Mouse (Mus musculus): ENCODE data around the gene Gm10188.

The Gm10188 gene

DNA sequence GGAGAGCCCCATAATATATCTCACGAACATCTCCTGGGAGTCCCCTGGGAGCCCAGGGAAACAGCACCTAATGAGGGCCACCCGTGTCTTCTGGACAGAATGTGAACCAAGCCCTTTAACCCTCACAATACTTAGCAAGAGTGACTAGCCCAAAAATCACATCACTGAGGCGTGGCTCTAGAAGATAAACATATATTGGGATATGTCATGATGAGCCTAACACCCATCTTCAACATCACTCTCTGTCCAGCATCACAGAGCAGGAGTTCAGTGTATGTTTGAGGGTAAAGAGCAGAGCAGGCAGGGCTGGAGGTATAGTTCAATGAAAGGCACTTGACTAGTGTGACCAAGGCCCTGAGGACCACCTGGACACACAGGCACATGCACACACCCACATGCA, at the start of gene Gm10188:
Gene Gm10188 (minus strand): TSS at position 101 of the 400 bp plus-strand sequence.
- no peak for DNase-seq (ENCODE audit: low read depth)

DNA sequence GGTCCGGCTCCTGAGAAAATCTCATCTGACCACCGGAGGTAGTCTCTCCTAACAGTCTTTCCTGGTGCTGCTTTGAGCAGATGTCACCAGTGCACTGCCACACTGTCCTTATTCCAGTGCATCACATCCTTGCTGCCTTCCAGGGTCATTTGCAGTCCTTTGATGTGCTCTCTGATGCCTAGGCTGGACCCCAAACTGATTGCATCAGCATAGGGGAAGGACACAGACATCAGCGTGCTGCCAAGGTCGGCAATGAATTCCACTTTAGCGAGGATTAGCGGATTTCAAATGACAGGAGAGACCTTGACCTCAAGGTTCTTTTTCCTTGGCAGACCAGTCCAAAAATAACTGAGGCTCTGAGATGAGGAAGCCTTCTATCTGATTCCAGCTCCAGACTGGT, 47.6 kb upstream of the Gm10188 start:
- no peak for DNase-seq (ENCODE audit: low read depth)

DNA sequence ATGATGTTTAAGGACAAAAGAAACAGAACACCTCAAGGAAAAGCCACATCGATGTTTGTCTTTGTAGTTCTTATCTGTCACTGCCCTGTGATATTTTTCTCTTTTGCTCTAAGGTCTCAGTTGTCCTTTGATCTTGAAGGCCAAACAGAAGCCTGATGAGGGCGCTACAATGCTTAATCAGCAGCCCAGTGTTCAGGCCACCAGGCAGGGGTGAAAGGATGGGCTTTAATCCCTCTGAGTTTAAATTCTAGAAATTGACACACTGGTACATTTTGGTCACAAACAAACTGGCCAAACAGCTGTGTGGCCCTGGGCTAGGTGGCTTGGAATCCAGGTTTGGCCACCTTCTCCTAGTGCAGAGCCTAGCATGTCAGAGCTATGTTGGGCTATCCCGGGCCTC, 47.1 kb upstream of the Gm10188 start:
- DNase-seq (ENCODE audit: low read depth): no peak

DNA sequence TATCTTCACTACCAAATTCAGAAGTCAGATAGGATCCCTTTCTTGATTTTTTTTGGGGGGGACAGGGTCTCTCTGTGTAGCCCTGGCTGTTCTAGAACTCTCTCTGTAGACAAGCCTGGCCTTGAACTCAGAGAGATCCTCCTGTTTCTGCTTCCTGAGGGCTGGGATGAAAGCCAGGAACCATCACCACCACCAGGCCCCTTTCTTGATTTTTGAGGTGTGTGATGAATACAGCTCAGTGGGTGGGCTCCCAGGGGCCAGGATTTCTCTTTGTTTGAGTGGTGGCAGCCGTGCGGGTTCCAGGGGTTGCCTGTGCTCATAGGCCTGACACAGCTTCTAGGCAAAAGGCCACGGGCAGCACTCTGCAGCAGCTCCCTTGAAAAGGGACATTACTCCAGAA, 41.7 kb upstream of the Gm10188 start:
- no peak for DNase-seq (ENCODE audit: low read depth)

DNA sequence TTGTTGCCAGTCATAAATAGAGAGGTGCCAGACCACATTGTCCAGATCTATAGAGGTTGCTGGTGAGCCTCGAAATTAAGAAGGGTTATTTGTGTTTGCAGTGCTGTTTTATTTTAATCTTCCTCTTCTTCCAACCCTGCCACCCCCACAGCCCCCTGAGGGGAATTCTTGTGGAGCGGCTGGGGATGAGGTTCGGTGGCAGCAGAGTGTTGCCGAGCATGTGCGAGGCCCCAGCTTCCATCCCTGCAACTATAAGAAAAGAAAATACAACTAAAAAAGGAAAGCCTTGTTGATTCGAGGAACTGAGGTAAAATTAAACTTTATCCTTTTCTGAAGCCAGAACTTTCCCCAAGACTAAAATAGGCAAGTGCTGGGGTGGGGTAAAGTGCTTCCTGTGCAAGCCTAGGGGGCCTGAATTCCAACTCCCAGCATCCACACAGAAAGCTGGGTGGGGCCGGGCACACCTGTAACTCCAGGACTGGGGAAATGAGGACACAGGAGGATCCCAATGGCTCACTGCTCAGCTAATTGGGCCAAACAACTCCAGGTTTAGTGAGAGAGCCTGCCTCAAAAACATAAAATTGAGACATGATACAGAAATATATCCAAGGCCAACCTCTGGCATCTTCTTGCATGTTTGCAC, 39.0 kb upstream of the Gm10188 start:
- no peak for DNase-seq (ENCODE audit: low read depth)

DNA sequence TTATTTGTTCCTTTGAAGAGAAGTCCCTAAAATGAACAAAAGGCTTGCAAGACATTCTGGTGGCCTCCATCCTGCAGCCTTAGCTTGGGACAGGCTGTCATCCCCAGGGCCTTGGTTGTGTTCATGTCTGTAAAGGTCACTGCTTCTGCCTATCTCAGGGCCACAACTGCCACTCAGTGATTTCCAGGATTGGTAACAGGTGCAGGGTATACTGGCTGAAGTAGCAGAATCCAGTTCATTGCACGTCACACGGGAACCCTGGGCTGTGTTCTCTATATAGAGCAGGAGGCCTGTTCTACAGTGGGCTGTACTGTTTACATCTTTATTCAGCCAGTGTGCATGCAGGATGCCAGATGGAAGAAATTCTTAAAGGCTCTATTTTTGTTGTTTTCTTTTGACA, 38.4 kb upstream of the Gm10188 start:
- no peak for DNase-seq (ENCODE audit: low read depth)

DNA sequence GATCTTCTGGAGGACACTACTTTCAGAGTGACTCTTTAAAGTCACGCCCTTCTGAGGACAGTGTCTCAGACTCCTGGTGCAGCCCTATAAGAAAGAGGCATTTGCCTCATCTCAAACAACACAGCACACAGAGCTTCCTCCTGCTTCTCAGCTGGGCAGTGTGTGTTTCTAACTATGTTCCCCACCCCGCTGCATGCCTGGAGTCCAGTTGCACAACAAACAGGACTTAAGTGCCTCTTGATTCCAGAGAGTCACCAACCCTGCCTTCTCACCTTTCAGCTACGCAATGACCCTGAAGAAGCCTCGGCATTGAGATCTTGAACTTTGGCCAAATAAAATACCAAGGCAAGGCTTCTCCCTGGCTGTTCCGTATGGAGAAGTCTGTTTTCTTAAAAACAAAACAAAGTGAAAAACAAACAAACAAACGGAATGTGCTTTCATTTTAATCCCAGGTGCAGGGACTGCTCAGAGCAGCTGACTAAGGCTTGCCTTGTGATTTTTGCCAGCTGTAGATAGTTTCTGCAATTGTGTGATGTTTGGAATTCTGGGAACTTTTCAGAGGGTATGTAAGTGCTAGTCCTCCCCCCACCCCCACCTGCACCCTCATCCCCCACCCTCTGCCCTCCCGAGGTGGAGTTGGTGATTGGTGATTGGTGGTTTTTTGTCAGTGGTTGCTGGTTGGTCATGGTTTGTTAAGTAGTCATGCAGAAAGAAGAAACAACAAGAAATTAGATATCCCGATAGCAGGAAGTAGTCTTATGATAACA, 37.4 kb upstream of the Gm10188 start:
- peak; percentile 24 for DNase-seq (ENCODE audit: low read depth)

DNA sequence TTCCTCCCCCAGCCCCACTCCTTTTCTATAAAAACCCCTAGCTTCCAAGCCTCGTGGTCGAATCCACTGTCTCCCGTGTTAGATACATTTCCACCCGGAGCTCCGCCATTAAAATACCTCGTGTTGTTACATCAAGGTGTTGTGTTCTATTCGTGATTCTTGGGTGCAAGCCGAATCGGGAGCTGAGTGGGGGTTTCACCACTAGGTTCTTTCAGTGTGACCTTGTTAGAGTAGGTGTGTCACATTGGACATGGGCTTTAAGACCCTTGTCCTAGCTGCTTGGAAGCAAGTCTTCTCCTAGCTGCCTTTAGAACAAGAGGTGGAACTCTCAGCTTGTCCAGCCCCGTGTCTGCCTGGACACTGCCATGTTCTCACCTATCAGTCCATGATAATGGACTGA, 36.4 kb upstream of the Gm10188 start:
- no peak for DNase-seq (ENCODE audit: low read depth)

DNA sequence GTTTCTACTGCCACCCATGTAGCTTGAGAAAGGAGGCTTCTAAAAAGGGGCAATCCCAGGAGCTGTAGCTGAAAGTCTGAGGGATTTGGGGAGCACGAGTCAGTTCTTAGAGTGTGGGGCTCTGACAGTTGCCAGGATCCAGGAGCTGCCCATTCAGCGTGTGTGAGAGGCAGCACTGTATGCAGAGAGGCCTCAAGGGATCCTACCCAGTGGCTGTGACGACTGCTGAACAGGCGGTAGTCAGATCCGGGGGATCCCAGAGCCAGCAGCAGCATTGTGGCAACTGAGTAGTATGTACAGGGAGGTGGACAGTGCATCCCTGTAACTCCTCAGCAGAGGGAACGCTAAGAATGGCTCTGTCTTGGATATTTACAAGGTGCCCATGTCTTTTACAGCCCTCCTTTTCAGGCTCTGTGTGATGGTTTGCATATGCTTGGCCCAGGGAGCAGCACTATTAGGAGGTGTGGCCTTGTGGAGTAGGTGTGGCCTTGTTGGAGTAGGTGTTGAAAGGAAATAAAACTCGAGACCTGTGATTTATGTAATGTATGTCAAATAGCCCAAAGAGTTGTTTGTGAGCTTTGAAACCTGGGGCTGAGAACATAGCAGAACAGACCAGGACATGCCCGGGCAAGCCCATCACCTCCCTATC, 35.8 kb upstream of the Gm10188 start:
- no peak for DNase-seq (ENCODE audit: low read depth)

DNA sequence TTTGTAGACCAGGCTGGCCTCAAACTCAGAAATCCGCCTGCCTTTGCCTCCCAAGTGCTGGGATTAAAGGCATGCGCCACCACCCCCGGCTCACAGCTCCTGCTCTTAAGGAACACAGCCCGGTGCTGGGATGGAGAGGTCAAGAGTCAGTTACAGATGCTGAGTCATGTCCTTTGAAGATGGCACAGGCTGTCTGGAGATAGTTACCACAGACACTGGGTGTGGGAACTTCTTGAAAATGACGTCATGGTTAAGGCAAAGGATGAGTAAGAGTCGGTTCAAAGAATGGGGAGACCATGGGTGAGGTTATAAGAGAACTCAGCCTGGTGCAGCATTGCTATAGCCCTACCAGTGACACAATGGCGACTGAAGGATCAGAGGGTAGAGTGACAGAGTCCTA, 35.0 kb upstream of the Gm10188 start:
- peak; percentile 67 for DNase-seq (ENCODE audit: low read depth)

DNA sequence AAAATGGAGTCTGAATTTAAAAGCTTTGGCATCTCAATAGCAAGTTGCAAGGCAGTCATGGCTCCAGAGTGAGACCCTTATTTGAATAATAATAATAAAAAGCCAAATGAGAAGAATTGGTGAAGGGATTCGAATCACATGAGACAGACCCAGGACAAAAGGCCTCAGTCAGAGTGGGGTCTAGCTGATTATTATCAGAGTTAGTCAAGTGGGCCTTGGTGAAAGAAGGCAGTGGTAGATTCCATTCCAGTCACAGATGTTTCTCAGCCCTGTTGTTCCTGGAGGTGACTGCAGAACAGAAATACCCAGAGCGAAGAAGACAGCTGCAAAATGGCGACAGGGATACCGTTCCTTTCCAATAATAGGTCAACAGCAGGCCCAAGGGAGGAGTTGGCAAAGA, 34.1 kb upstream of the Gm10188 start:
- DNase-seq (ENCODE audit: low read depth): no peak

DNA sequence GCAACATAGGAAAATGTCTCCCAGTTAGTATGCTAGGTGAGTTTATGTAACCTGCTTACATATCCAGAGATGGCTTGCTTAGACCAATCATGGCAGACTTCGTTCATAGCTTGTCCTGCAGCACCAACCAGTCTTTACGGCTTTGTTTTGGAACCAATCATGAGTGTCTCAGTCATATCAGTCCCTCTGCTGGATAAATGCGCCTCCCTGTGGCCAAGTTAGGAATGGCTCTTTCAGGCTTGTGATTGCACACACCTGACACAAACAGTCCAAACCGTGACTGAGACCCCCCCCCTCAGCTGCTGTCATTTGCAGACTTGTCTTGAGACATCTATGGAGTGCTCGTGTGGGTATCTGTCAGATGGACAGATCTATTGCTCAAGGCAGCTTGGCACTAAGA, 31.5 kb upstream of the Gm10188 start:
- DNase-seq (ENCODE audit: low read depth): peak; percentile 48

DNA sequence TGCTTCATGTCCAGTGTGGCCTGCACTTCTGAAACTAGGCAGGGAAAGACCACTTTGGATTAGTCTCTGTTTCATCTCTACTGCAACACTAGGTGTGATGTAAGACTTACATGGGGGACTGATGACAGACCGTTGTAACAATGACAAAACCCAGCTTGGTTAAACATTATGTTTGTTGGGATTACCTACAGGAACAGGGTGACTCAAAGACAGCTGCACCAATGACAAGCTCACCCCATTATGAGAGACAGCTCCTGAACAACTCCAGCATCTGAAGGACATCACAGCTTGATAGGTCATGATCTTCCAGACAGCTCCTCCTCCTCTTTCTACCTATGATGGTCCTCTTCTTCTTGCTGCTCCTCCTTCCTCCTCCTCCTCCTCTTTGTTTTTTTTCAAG, 30.8 kb upstream of the Gm10188 start:
- DNase-seq (ENCODE audit: low read depth): no peak

DNA sequence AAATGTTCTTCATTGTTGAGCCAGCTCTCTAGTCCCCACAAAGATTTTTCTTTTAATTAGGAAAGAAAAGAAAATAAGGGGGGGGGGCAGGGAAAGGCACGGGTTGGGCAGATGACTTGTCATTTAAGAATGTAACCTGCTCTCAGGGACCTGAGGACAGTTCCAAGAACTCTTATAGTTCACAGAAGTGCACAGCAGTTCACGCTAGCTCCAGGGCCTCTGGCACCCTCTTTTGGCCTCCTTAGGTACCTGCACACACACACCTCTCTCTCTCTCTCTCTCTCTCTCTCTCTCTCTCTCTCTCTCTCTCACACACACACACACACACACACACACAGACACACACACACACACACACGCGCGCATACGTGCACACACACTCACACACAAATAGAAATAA, 24.9 kb upstream of the Gm10188 start:
- peak; percentile 31 for DNase-seq (ENCODE audit: low read depth)

DNA sequence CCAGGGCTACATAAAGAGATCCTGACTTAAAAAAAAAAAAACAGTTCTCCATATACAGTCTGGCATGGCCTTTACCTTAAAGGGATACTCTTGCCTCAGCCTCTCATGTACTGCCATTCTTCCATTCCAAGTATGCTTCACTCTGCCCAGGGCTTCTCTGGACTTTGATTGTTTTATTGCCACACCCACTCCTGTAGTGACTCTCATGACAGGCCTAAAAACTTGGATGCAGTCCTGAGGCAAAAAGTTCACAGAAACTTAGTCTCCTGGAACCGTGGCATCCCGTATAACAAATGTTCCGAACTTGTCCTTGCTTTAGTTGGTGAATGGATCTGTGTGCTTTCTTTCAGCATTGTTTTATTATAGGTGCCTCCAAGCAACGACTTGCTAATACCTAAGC, 17.1 kb upstream of the Gm10188 start:
- no peak for DNase-seq (ENCODE audit: low read depth)

DNA sequence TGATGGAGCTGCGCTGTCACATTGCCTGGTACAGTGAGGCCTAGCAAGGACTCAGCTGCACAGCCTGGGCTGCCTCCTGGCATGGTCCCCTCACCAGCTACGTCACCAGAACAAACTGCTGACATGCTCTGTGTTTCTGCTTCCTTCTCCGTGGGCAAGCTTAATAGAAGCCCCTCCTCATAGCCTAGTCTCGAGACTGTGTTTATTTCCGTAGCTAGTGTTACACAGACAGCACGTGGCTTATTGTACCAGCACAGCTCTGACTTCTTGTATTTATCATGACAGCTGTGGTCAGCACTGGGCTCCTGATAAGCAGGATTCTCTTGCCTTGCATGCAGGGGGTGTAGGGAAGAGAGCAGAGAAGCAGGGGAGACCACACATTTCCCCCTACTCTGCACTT, 16.6 kb upstream of the Gm10188 start:
- peak; percentile 58 for DNase-seq (ENCODE audit: low read depth)

DNA sequence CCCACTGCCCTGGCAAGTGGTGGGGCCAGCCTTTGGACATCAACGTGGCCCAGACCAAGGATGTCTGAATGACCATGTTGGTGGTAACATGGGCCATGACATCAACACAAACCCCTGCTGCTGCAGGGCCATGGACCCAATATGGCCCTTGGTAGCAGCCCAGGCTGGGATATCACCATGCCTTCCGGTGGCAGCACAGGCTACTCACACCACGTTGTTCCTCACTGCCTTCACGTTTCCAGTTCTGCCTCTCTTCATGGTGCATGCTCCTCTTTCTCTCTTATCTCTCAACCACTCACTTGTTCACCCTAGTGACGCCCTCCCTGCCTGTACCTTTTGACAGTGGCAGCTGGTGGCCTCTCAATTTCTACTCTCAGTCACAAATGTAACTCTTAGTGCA, 15.4 kb upstream of the Gm10188 start:
- DNase-seq (ENCODE audit: low read depth): no peak

DNA sequence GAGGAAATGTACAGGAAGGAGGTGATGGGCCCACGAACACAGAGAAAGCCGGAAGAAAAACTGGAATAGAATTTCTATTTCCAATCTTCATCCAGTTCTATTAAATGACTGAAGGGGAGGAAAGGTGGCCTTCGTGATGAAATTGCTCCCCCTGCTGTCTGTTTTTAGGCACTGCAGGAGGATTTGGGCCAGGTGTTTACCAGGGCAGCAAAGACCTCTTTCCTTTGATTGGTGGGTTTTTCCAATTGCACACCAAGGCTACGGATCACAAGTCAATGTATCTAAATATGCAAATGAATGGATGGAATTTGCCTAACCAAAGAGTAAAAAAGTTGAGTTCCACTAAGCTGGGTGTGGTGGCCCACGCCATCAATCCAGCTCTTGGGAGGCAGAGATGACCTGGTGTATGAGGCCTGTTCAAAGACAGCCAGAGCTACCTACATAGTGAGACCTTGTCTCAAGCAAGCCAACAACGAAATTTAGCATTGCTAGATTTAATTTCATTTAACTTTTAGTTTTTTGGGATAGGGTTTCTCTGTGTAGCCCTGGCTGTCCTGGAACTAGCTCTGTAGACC, 8.1 kb upstream of the Gm10188 start:
- peak; percentile 49 for DNase-seq (ENCODE audit: low read depth)

DNA sequence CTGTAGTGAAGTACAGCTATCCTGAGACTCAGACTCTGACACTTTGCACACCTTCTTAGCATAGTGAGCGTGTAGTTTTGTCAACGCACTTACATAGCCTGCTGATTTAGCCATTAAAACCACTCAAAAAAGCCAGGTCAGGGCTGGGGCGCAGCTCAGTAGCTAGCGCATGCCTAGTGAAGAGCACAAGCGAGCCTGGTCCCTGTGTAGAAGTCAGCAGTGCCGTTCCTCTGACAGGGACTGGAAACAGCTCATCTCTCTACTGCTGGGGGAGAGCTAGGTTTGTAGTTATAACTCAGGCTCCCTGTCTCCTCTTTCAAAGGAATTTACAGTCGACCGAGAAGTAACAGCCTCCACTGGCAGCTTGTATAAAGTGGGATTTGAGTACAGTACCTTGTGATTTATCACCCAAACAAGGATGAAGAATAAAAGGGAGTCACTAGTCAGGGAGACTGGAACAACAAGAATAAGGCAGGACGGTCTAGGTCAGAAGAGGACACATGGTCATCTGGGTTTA, 5.2 kb upstream of the Gm10188 start:
- DNase-seq (ENCODE audit: low read depth): no peak

DNA sequence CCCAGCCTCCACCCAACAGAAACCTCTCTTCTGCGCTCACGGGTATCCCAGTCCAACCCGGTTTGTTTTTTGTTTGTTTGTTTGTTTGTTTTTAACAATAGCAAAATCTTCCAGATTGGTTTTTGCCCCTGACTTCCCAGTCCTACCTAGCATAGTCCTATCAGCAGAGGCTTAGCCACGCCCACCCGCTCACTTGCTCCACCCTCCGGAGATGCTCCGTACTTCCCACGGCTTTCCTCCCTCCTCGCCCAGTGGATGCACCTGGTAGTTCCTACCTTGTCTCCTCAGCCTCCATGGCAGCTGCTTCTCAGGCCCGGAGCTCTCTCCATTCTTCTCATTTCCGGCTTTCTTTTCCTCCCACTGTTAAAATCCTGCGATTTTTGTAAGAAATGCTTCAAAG, 4.0 kb upstream of the Gm10188 start:
- DNase-seq (ENCODE audit: low read depth): no peak

DNA sequence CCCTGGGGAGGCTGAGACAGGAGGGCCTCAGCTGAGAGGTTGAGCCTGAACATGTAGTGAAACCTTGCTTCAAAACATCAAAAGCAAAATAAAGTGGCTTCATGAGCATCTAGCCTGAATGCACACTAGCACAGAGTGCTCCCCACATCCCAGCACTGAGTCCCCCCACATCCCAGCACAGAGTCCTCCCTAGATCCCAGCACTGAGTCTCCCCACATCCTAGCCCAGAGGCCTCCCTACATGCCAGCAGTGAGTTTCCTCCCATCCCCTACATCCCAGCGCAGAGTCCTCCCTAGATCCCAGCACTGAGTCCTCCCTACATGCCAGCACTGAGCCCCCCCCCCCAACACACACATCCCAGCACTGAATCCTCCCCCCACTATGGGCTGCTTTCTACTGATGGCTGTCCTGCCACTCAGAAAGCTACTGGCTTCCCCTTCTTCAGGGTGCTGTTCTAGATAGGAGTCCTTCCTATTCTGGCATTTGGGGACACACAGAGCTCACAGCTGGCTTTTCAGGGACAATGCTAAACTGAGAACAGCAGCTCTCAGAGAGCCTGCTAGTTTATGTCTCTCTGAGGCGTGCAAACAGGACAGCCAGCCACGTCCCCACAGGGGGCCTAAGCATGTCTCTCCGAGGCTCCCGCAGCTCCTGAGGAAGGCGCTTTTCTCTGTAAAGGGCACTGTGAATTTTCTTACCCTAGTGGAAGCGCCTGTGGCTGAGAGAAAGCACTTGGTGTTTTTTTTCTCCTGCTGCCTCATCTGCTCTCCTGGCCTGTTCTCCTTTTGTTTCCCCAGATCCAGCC, 2.1 kb upstream of the Gm10188 start:
- no peak for DNase-seq (ENCODE audit: low read depth)

Measured in 416B (cell line).